Mouse (Mus musculus) kidney, postnatal 10 days (tissue): ENCODE measurements around the gene Ccnq.
A peak's percentile ranks its signal among the peaks of the same experiment; 100 is the strongest.
"Not testable (repeated sequence)": the region's sequence is repeated elsewhere in the genome, so short reads cannot be mapped to it uniquely, and the experiment has no call there.

ENCODE experiments used
- DNase-seq: peaks from one replicate; pipeline ENCODE4 v3.0.0; 2021; ENCODE audit warnings: mixed read lengths

Ccnq gene

DNA sequence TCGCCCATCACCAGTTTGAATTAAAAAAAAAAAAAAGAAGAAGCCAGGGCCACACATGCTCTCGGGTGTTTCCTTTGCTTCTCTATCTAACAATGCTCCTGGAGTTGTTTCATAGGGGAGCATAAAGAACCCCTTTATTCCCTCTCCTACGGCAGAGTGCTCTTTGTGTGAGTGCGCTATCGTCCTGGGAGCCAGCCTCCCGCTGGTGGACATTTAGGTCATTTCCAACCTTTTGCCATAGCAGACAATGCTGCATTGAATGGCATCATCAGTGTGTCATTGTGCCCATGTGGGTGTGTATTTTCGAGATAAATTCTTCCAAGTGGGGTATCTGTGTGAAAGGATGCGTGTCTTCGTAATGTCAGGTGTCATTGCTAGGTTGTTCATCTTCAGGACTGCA lies 9.6 kb upstream of the Ccnq start:
- DNase-seq = no peak

DNA sequence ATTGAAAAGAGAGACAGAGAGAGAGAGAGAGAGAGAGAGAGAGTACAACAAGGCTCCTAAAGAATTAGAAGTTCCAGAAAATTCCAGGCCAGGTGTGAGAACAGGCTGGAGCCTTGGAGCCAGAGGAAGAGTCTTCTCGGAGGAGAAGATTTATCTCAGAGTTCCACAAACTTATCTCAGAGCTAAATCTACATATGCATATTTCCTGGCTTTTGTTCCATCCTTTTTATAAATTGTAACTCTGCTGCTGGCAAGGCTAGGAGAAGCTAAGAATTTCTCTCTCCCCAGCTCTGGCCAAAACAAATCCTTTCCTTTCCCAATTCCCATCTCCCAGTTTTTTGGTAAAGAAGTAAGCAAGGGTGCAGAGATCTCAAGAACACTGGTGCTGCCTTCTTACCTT lies 3.8 kb upstream of the Ccnq start:
- DNase-seq = no peak

DNA sequence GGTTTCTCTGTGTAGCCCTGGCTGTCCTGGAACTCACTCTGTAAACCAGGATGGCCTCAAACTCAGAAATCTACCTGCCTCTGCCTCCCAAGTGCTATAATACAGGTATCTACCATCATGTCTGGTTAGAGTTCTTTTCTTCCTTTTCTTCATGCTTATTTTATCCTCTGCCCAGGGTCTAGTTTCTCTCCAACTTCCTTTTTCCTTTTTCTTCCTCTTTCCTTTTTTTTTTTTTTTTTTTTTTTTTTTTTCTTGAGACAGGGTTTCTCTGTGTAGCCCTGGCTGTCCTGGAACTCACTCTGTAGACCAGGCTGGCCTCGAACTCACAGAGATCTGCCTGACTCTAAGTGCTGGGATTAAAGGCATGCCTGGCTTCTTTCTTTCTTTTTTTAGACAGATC lies 2.6 kb upstream of the Ccnq start:
- not testable (repeated sequence) for DNase-seq

DNA sequence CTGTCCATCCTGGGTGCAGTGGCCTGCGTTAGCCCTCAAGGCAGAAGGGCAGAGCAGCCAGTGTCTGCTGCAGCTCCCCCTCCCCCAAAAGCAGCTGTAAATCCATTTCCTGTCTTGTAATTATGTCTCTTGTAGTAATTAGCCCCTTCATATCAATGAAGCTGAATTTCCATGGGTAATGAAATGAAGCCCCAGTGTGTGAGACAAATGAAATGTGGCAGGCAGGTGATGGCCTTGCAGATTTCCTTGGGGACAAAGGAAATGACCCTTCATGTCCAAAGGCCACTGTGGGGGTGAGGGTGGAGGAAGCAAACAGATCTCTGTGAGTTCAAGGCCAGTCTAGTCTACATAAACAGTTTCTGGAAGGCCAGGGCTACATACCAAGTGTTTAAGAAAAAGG lies 1.7 kb upstream of the Ccnq start:
- DNase-seq = no peak

DNA sequence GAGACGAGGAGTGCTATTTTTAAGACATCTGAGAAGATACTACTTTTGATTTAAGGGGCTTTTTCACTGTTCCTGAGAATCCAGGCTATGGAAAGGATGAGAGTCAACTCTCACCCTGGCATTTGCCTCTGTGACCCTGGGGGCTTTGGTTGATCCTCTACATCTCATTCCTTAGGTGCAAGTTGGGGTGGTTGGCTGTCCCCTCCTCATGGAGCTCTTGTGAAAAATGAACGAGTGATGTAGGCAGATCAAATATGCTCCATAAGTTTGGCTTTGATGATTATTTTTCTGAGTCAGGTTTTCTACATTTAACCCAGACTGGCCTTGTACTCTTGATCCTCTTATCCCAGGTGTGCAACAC lies 294 bp upstream of the Ccnq start:
- DNase-seq = no peak

DNA sequence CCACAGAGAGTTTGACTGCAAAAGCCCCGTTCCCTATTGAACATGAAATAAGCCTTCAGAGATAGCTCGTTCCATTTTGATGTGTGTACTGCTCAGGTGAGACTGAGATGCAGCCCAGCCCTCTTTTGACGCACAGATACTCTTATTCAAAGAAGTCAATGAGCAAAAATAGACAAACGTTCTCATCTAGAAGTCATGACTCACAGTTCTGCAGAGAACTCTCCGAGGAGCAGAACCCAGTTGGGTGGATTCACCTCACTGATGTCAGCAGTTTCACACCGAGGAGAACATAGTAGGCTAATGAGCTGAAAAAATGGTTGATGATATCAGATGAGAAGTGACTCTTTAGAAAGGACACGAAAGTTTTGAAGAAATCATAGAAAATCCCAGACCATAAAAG lies 5.3 kb downstream of the Ccnq start:
- no peak for DNase-seq

DNA sequence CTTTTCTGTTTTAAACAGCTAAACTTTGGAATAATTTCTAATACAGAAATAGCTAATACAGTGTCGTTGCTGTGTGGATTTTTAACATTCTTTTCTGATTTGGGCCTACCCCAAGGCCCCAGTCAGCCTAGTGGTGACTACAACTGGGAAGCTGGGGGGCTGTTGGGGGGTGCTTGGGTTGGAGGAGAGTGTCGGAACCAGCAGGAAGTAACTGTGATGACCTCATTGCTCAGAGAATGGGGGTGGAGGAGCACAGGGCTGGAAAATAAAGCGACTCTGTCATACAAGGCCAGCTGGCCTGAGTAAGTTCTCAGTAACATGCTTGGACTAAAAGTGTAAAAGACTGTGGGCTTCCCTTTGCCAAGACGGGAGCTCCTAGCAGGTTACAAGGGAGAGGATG lies 6.1 kb downstream of the Ccnq start:
- peak; percentile 57 for DNase-seq

DNA sequence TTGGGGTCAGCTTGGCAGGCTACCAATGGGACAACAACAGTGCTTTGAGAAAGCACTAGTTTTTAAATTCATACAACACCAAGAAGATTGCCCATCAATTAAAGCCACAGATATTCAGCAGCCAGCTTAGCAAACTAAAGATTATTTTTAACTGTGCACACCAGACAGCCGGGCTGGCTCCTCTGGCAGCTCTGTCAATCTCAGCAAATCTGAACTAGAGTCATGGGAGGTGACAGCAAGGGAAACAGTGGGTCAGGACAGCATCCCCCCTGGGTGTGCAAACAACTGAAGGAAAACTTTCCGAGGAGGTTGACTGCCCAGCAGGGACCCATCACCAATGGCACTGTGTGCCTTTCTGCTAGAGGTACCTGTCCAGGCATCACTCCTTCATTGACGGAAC lies 9.1 kb downstream of the Ccnq start:
- DNase-seq = no peak

DNA sequence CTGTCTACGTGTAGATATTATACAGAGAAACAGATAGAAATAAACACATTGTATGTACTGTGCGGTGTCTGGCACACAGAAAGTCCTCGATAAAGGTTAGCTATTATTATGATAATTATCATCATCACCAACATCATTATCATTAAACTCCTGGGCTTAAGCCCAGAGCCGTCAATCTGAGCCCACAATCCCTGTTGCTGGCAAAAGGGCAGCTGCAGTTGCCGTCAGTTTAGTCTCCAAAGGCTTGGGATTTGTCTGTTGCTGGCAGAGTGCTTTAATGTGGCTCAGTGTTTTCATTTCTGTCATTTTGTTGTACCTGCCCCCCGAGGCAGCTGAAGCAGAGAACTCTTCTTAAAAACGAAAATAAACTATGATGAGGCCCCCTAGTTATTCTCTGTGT lies 9.6 kb downstream of the Ccnq start:
- no peak for DNase-seq

DNA sequence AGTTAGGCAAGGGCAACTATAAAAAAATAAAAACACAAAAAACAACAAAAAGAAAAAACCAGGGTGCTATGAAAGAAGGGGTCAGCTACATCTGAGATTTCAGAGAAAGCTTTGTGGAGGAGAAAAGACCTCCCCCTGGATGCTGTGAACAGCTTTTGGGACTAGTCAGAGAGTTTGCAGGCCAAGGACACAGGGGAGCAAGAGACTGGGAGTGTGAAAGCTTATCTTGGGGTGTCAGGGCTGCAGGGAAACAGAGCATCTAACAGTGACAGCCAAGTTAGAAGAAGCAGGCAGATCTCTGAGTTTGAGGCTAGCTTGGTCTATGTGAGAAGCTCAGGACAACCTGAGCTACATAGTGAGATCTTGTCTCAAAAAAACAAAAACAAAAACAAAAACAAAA lies 12.2 kb downstream of the Ccnq start:
- DNase-seq = no peak

DNA sequence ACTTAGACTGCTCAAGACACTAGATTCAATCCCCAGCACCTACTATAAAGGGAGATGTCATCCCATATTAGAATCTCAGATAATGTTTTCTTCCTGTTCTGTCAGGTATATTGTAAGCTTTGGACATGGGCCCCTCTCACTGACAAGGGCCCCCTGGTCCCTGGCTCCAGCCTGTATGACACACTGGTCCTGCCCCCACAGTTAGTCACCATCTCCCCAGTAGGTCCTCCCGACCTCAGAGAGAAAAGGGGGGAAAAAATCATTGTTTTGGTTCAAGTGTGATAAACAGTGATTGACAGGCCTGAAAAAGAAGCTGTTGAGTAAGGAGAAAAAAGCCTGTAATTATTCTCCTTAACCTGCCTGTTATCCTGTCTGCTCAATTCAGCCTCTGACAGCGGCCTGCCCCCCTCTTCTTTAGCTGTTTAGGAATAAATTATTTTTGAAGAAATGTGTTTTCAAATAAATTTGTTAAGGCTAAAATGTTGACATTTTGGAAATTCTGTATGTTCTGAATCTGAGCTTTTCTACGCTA lies 14.6 kb downstream of the Ccnq start:
- no peak for DNase-seq

DNA sequence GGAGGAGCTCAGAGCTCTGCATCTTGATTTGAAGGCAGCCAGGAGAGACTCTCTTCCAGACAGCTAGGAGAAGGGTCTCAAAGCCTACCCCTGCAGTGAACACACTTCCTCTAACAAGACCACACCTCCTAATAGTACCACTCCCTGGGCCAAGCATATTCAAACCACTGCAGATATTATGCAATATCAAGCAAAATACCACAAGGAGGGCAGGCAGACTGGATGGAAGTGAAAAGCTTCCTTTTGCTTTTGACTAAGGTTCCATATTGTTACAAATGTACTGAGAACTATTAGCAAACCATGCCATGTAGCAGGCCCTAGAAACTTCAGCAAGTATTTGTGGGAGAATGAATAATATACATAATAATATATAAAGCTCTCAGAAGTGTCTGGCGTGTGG lies 16.4 kb downstream of the Ccnq start:
- DNase-seq = no peak

DNA sequence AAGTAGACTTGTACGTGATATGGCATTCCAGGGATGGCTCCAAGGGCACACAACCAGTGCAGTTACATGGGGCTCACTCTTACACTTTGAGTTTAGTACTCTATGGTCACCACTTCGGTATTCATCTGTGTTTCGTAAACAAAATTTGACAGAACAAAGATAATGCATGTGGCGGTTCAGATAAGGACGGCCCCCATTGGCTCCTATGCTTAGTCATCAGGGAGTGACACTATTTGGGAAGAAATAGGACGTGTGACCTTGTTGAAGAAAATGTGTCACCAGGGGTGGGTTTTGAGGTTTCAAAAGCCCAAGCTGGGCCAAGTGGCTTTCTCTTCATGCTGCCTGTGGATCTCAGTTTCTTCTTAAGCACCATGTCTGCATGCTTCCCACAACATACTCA lies 18.9 kb downstream of the Ccnq start:
- no peak for DNase-seq

DNA sequence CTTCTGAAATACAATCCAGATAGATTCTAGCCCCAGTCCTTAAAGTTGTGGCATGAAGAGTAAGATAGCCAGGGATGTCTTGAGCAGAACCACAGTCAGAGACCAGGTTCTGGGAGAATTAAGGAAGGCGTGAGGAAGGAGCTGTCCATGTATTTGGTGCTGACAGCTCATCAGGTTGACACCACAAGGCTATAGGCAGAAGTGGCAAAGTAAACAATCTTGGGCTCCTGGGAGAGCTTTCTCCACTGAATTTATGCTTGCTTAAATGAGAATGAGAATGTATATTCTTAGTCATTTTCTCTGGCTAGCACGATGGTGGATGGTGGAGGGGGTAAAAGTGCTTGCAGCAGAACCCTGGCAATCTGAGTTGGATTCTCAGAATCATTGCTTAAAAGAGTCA lies 20.6 kb downstream of the Ccnq start:
- peak; percentile 48 for DNase-seq

DNA sequence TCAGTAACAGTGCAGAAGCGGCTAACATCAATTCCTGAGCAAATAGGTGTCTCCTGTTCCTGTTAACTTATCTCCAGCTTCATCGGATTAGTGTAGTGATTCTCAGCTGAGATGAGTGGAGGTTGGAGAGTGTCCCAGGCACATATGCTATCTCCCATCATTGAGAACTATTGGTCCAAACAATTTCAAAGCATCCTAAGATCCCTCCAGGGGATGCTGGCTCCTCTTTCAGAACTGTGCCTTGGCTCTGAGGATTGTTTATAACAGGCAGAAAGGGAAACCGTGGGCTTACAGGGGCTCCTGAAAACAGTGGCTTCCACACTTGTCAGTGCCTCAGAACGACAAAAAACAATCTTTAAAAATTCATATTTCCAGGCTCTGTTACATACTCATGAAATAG lies 23.5 kb downstream of the Ccnq start:
- no peak for DNase-seq

DNA sequence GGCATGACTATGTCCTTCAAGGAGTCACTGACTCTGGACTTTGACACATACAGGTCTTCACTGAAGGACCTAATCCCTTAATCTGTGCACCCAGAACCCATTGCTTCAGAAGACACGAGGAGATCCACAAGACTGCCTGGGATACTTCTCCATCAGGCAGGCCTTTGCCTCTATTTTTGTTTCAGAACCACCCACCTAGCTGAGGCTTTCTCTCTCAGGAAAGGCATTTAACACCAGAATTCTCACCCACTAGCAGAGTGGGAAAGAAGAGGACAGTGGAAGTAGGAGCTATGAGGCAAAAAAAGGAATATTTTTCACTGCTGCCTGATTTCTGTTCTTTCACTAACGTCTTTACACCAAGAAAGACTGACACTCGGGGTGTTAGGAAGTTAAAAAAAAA lies 25.2 kb downstream of the Ccnq start:
- no peak for DNase-seq

DNA sequence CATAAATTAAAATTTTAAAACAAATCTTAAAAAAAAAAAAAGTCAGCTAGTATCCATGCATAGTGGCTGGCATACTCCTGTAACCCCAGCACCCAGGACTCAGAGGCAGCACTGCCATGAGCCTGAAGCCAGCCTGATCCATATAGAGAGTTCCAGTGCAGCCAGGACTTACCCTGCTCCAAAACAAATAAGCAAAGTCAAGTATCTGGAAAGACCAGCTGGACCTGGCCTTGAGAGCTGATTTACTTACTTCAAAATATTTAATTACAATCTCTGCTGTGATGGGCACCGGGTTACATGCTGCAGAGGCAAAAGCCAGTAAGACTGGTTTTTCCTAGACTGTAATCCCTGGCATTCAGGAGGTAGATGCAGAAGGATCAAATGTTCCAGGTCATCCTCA lies 26.7 kb downstream of the Ccnq start:
- DNase-seq = no peak

DNA sequence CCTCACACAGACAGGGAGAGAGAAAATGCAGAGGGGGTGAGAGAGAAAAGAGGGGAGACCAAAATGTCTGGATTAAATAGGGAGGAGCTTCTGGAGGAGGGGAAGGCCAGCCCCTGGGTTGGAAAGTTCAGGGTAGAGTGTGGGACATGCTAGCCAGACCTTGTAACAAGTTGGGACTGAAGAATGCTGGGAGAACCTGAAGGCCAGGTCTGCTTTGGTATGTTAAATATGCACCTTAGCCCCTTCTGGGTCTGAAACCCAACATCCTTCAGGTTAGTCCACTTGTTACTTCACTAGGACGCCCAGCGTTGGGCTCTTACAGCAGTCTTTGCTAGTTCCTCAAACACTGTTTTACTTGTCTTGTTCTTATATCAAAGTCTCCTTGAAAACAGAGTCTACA lies 30.1 kb downstream of the Ccnq start:
- no peak for DNase-seq

DNA sequence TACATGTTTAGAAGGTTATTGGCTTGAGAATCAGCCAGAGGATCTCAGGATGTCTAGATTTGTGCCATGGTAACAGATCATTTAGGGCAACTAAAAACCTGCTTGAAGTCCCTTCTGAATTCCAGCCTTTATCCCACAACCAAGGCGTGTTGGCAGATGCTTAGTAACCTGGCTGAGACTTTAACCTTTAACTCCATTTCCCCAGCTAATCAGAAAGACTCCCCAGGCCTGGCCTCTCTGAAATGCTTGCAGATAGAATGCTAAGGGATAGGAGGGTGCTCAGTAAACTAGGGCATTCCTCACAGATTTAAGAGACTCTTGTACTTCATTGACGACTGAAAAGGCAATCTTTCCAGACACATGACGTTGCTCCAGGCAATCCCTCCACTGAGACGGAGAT lies 33.9 kb downstream of the Ccnq start:
- DNase-seq = no peak

DNA sequence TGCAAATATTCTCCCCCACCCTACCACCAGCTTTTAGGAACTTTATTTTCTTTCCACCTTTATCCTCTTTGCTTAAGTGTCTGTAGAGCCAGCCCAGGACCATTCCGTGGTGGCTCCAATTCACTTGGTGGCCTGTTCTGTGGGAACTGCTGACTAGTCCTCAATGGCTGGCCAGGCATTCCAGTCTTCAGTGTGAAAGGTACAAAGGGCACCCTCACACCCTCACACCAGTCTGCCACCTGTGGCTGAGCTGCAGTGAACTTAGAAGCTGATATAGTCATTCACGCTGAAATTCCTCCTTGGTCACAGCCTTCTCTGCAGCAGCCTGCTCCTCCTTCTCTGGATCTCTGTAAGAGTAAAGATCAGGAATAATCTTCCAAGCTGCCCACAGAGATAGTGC lies 42.9 kb downstream of the Ccnq start:
- DNase-seq = peak; percentile 27

DNA sequence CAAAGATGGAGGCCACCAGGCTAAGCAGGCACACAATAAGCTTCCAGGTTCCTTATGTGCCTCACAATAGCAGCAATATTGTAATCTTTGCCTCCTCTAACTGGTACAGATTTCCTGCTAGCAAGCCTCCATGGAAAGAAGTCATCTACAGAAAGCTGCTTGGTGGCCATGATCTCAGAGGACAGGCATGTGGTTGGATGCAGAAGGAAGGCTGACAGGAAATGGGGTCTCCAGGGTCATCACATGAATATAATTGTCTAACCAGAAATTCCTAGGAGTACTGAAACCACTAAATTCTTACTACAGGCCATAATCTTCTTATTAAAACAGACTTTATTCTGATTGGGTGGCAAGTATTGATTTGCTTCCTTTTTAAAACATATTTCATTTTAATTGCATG lies 45.5 kb downstream of the Ccnq start:
- peak; percentile 53 for DNase-seq

DNA sequence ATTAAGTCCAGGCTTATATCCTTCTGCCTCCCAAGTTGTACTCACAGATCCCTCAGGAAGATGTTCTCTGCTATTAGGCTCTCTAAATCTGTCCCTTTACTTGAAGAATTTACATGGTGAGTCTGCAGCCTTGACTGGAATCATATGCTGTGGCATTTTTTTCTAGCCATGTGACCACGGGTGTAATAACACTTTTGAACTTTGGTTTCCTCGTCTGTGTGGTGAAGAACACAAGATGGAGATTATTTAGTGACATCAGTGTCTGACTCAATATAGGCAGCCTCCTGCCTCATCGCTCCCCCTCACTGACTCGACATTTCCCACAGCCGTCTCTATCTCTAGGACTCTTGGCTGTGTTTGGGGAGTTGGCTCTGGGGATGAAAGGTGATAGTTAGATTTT lies 48.4 kb downstream of the Ccnq start:
- DNase-seq = no peak

DNA sequence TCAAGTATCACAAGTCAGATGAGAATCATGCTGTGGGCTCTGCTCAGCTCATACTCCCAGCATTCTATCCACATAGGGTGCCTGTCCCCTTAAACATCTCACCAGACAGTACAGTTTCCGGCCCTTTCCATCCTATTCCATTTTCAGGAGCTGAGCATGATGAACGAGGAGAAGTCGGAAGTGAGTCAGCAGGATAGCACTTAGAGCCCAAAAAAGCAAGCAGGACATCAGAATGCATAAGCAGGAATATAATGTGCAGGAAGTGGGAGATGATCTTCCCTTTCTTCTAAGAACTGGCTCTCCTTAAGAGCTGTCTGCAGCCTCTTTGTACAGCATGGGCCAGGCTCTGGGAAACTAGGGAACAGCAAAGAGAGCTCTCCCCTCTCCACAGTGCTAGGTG lies 49.2 kb downstream of the Ccnq start:
- DNase-seq = no peak
